Mouse (Mus musculus) spleen, postnatal 4 days (tissue): ENCODE measurements around the gene Hcn4.

Experiments used
- DNase-seq, 2 experiments: peaks; one replicate each; pipeline ENCODE4 v3.0.0; 2022; ENCODE audit warnings: low spot score in 2 of 2

Hcn4 gene

DNA sequence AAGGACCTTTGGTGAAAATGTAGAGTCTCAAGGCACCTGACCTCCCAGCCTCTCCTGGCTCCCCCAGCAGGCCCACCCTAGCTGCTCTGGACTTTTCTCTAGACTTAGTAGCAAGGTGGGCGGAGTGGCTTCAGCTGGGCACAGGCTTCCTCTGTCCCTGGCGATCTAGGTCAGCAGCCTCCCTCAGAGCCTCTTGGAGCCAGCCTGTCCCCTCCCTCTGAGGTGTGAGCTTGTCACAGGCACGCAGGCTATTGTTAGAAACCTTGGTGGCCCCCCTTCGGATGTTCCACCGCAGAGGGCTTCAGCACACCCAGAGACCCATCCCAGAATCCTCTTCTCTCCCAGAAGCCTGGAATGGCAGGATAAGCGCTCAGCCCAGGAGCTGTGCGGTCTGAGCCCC, 24.5 kb downstream of the Hcn4 start:
- DNase-seq = no peak

DNA sequence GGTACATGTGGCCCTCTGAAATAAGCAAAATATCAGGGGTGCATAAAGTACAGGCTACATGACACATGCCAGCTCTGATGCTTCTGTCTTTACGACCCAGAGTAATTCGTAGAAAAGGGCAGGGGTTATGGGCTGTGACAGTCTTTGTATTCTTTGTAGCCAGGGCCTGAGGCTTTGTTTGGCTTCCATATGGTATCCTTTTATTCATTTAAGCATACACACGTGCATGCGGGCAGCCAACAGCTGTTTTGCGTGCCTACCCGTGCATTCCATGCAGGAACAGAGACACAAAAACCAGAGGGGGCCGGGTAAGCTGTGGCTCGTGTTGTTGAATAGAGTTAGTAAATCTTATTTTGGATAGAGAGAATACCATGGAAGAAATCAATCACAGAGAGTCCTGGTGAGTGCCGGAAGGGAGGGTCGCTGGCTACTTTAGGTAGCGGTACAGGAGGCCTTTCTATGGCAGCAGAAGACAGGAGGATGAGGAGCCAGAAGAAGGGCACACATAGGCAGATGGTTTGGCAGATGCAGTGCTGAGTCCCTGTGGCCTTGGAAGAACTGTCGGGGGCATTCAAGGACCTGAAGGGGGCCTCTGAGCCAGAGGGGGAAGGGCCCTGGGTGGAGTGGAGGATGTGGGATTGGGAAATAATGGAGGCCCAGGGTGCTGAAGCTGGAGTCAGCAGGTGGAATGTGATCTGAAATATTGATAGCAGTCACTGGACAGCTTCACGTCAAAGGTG, 26.5 kb downstream of the Hcn4 start:
- no peak for DNase-seq

DNA sequence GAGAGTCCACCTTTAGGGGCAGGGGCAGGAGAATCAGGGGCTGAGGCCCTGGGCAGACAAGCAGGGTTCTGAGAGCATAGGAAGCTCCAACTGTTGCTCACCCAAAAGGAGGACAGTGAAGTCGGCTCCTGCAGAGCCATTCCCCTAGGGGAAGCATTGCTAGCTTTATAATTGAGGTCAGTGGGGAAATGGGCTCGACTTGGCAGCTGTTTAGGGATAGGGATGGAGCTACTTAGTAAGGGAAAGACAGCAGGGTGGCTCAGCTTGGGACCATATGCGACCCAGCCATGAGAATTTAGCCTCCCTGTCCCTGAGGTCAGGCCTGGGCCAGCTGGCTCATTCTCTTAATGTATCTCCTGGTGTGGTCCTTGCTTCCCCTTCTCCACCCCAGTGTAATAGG, 31.7 kb downstream of the Hcn4 start:
- DNase-seq = no peak

DNA sequence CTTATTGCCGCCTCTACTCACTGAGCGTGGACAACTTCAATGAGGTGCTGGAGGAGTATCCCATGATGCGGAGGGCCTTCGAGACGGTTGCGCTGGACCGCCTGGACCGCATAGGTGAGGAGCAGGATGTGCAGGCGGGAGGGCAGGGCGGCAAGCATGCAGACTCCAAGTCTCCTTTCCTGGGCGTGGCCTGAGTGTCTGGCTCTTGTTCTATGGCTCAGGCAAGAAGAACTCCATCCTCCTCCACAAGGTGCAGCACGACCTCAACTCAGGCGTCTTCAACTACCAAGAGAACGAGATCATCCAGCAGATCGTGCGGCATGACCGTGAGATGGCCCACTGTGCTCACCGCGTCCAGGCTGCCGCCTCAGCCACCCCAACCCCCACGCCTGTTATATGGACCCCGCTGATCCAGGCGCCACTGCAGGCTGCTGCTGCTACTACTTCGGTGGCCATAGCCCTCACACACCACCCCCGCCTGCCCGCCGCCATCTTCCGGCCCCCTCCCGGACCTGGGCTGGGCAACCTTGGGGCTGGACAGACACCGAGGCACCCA, 35.9 kb downstream of the Hcn4 start:
- no peak for DNase-seq

DNA sequence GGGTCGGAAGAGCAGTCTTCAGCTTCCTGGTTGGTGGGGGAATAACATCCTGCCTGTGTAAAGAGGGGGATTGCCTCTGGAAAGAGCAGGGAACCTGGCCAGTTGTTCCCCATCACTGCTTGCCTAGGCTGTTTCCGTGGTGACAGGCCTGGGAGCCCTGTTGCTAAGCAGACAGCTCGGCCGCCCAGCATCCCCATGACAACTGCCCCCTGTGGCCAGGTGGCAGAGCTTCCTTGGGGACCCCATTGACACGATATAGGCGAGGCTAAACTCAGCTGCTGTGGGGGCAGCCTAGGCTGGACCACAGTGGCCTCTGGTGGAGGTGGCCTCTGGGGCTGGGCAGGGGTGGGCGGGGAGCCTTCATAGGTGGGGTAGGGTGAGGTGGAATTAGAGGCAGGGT, 40.6 kb downstream of the Hcn4 start:
- no peak for DNase-seq

DNA sequence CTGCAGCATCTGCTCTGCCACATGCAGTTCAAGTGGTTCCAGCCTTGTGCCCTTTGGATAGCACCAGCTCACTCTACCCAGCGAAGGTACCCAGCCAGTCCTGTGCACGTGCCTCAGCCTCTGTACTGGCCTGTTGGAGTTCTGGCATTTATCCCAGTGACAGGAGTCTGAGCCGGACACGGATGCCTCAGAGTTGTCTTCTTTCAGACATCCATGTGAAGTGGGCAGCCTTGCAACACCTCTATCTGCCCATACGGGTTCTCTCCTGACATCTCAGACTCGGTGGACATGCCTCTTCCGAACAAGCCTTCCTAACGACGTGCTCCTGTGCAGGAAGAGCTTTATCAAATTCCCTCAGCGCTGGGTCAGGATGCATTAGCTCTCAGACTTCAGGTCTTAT, 47.9 kb downstream of the Hcn4 start:
- no peak for DNase-seq

DNA sequence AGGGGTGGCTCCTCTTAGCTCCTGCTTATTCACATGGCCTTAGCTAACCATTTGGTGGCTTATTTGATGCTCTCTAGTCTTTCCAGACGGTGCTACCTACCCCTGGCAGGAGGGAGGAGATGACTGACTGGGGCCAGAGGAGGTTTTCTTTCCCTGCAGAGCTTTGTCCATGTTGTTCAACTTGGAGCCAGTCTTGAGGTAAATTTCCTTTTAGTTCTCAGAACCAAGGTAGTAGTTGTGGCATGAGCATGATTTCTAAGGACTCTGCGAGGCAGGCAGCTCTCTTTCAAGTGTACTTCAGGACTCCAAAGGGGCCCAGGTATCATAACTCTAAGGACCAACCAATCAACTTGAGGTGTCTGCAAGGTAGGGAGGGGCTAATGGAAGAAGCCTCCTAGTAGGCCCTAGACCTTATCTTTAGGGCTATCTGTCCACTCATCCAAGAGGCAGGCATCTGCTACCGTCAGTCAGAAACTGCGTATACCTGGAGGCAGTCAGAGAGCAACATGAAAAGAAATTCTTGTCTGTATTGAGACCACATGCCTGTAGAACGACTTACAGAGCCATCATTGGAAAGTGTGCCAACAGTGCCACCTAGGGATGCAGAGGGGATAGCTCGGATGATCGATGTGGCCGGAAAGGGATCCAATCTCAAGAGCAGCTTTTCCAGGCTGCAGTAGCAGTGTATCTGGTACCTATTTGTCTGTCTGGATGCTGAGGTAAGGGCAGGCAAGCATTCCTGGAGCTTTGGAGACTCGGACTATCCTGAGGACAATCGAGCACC, 50.5 kb downstream of the Hcn4 start:
- no peak for DNase-seq

DNA sequence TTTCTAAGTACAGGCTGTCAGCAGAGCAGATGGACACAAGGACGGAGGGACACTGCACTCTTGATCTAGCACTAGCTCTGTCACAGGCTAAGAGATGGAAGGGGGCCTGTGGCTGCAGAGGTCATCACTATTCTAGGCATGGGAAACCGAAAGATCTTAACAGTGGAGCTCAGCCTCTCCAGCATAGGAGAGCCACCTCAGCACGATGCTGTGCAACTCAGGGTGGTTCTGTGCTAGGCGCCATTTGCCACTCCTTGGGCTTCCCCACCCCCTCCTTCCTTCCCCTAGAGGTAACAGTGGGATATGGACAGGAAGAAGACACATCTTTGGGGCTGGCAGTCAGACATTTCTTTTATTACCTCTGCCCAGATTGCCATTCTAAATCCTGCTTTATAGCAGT, 51.1 kb downstream of the Hcn4 start:
- no peak for DNase-seq

DNA sequence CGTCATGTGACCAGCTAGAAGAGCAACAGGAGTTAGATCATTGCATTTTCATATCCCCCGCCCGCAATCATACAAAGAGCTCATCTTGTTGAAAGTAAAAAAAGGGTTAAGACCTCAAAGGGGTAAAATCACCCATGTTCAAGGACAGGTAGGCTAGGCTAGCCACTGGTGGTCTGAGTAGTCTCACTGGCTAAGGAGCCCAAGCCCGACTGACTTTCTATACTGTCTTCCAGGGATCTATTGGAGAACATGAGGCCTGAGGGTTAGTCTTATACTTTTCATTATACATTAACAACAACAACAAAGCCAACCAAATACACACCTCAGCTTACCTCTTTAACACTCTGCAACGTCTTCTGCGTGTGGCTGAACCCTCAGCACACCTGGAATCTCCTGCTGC, 52.2 kb downstream of the Hcn4 start:
- no peak for DNase-seq

DNA sequence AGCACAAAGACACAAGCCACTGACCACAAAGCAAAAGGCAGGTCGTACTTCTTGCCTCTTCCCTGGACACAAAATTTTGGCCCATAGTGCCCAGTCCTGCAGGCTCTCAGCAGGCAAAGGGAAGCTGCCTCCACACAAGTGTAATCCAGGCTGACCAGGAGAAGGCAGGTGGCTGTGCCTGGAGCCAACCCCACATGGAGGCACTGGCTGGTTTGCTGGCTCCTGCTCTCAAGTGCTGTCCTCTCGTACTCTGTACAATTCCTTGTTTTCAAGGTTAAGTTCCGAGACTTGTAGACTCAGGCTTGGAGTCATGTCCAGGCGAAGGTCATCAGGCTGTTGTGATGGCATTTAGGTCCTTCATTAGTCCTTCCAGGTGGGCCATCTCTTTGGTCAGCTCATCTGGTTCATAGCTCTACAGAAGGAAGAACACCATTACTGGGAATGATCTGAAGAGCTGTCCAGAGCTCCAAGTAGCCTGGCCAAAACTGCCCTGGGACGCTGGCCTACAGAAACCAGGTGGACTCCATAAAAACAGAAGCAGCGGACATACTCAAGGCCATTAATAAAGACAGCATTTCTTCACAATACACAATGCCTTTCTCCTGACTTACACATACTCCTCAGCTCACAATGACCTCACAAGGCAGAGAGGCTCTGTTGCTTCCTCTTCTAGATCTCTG, 53.9 kb downstream of the Hcn4 start:
- no peak for DNase-seq

DNA sequence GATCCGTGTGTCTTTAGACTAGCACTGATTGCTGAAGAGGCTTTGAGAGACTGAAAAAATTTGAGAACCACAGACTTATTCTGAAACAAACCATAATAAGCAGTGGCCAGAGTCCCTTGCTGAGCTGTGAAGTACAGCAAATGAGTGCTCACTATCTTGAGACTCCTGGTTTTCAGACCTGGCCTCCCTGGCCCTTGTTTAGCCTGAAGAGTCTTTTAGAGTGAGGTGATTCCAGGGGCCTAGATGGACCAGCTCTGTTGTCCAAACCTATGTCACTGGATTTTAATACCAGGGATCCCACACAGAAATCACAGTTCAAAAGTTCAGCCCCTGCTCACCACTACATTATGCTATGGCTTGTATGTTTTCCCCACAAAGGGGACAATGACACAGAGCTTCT, 56.6 kb downstream of the Hcn4 start:
- no peak for DNase-seq

DNA sequence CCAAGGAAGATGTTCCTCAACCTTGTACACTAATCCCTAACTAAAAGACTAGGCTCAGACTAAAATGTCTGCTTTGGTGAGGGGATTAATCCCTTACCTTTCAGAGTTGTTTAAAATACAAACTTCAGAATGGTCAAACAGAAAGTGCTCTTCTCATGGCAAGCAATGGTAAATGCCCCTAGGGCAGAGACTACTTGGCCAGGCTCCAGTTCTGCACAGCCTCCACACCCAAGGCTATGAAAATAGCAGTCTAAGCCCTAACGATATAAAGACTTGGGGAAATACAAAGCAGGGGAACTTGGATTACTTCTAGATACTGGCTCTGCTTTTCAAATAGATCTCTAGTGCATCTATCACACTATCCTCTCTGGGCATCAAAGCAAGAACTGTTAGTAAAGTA, 59.5 kb downstream of the Hcn4 start:
- DNase-seq = no peak

DNA sequence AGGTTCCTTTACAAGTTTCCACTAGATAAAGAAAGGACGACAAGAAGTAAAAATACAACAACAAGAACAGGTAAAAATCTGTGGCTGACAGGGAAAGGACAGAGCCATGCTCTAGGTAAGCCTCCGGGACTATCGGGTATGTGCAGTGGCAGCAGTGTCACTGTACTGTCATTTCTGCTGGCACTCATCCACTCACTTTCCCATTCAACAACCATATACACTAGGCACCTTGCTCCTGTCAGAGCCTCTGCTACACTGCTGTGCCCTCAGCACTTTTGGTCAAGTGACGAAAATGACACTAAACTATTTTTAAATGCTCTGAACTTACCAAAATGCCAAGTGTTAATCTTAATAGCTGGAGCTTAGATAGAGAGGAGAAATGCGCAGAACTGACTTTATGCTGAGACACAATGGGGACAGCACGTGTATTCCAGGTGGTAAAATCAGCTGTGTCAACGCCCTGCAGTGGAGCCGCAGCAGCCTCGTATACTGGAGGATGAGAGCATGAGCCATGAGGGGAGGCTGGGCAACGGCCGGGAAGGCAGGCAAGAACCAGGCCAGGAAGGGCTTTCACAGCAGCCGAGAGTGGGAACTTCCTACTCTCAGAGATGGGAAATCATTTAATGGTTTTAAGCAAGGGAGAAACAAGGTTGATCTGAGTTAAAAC, 66.7 kb downstream of the Hcn4 start:
- no peak for DNase-seq

DNA sequence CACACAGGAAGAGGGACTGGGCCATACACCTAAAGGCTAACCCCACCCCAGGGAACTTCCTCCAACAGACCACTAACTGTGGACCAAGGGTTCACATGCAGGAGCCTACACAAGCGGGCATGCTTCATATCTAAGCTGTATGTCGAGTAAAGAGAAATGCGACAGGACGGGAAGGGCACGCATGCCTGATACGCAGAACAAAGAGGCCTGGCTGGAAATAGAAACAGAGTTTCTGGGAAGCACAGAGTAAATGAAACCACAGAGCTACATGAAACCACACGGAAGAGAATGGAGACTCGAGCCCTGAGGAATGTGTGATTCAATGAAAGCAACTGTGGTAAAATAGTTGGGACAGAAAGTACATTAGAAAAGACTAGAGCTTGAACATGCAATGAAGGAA, 67.7 kb downstream of the Hcn4 start:
- no peak for DNase-seq

DNA sequence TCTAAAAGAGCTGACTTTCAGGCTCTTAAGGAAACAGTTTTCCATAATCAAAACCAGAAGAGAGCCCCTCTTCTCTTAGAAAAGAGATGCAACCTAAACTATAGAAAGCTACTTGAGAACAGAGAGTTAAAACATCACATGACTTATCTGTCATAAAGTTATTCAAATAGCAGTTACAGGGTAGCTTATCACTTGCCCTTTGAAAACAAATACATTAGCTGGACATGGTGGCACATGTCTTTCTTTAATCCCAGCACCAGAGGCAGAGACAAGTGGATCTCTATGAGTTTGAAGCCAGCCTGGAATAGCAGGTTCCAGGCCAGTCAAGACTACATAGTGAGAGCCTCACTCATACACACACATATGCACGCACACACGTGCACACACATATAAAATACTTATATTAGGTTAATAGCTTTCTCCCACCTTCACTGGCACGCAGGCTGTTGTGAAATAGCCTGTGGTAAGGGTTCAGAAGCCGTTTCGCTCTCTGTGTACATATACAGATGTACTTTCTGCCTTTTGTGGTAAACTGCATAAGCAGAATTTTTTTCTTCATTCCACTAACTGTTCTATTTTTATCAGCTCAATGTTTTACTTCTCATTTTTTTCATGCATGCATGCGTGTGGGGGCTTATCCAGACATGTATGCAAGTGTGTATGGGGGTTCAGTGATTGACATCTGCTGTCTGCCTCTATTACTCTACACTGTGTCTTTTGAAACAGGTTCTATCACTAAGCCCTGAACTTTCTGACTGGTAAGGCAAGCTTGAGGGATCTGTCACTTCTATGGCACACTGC, 68.8 kb downstream of the Hcn4 start:
- DNase-seq = no peak

DNA sequence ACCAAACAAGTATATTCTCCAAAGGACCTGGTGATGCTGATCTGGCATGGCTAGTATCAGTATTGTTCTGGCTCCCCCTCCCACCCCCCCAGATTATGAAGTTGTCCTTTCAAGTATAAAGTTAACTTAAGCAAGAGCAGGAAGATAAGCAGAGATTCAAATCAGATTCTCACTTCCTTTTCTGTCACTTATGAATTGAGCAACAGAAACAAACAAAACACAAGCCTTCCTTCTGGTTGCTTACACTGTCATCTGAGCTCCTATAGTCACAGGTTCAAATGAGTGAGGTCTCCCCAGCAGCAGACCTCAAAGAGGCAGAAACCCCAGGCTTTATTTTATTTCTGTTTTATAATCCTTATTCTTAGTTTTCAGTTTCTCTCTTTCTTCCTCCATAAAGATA, 76.4 kb downstream of the Hcn4 start:
- no peak for DNase-seq

DNA sequence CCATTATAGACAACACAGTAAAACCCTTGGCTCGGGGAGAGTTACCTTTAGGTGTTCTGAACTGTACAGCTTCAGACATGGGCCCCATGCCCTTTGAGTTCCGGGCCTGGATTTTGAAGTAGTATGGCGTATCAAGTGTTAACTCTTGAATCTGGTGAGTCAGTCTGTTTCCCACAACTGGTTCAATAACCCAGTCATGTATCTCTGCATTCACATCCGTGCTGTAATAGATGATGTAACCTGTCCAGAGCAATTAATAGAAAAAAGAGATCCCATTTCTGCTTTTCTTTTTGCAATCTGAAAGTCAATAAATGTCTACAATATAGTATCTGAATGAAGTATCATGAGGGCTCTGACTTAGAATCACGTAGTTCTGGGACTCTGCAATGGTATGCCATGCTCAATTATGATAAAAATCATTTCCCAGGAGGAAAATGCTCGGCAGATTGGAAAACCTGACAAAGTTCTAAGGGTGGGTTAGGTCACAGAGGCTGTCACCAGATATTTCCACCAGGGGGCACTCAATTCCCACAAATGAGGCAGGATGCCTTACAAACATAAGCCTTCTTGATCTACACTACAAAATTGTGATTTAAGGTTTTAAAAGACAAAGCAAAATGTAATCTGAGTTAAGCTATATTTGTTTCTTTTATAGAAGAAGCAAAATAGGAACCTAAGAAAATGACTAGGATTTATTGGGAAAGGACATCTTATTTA, 79.8 kb downstream of the Hcn4 start:
- DNase-seq = peak; percentile 30 to 68
